Mouse (Mus musculus): Measurements from ENCODE around the gene Snd1. TPM values are rescaled to one million over a fixed set of nuclear protein-coding genes. Genes with fewer than 3 reads are reported as not detected.

Gene Snd1
- polyA plus RNA-seq, 1 experiment from 2014 or later, result 127 TPM

DNA sequence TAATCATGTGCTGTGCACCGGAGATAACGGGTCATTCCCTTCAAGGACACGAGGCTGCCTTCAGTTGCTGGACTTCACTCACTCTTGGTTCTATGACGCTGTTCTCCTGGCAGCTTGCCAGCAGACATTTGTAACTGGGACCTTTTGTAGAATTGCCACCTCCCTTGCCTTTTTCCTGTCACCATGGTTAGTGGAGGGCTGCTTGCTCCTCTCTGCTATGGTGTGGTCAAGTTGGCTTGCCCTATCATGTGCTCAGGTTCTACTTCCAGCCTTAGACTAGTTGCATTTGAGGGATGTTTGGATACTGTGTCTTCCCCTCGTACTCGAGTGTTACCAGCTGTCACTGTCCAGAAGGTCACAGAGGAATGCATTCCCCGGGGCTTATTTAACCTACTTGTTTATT is 143.8 kb downstream of the Snd1 start:
- Histone ChIP-seq H3K36me3 (ENCODE audit: control insufficient read depth, insufficient read depth, low read length) (no peaks in the 10 kb centered on the region), H3K4me3 (ENCODE audit: low read length) (no peak overlapping the region), H3K4me2 (replicated peaks; ENCODE audit: low read depth, low read length) (no peak overlapping the region), H3K27ac (ENCODE audit: low read depth, low read length) (no peak overlapping the region), H3K9me3 (ENCODE audit: control insufficient read depth, low read length) (no peaks in the 10 kb centered on the region), H3K27me3 (ENCODE audit: control insufficient read depth, insufficient read depth, low read length) (no peaks in the 10 kb centered on the region), H3K9ac (ENCODE audit: low read depth, low read length) (no peak overlapping the region), H3K4me1 (ENCODE audit: control insufficient read depth, insufficient read depth, low read length) (peaks cover 28% of the 10 kb centered on the region)
- WGBS, result 28% methylated on average over 7 of the region's 7 CpGs
- peak; percentile 51; the same call in 1 of the 2 replicates for ATAC-seq (ENCODE audit: low FRiP score, low TSS enrichment)

DNA sequence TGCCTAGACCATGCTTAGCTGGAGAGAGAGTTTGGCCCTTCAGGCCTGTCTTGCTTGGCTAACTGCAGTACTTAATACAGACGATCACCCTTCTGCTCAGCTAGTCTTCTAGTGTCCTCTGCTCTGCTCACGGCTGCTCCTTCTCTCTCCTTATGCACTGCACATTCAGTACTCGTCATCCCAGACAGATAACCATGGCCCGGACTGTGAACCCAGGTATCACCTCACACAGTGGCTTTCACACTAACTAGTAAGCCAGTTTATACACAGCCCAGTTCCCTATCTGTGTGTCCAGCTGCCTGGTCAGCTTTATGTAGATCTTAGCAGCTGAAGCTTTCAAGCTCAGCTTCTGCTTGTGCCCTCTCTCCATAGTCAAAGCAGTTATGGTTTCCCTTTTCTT is 146.5 kb downstream of the Snd1 start:
- Histone ChIP-seq H3K4me2 (replicated peaks; ENCODE audit: low read depth, low read length) (no peak overlapping the region), H3K27me3 (ENCODE audit: control insufficient read depth, insufficient read depth, low read length) (no peaks in the 10 kb centered on the region), H3K4me3 (ENCODE audit: low read length) (no peak overlapping the region), H3K9me3 (ENCODE audit: control insufficient read depth, low read length) (no peaks in the 10 kb centered on the region), H3K27ac (ENCODE audit: low read depth, low read length) (no peak overlapping the region), H3K4me1 (ENCODE audit: control insufficient read depth, insufficient read depth, low read length) (peaks cover 23% of the 10 kb centered on the region), H3K9ac (ENCODE audit: low read depth, low read length) (no peak overlapping the region), H3K36me3 (ENCODE audit: control insufficient read depth, insufficient read depth, low read length) (peaks cover 5% of the 10 kb centered on the region; the same call in 1 of the 2 replicates)
- ATAC-seq (ENCODE audit: low FRiP score, low TSS enrichment), result no peak
- WGBS, result 78% methylated on average over 4 of the region's 4 CpGs

DNA sequence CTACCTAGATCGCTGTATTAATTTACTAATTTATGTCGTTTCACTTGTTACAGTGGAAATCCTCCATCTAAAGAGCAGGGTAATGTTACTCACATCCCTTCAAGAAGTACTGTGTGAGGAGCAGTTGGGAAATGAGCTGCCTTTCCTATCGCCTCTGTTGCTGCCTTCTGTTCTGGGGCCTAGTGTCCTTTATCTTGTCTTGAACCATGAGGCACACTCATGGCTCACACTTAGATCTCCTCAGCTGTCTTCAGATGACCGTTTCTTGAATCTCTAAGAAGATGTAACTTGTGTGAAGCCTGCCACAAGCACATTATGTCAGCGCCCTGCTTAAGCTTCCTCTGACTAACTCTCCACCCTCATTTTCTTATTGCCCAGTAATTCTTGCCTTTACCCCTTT is 147.0 kb downstream of the Snd1 start:
- ATAC-seq (ENCODE audit: low FRiP score, low TSS enrichment), result no peak
- Histone ChIP-seq H3K9ac (ENCODE audit: low read depth, low read length) (no peak overlapping the region), H3K4me1 (ENCODE audit: control insufficient read depth, insufficient read depth, low read length) (peaks cover 23% of the 10 kb centered on the region), H3K36me3 (ENCODE audit: control insufficient read depth, insufficient read depth, low read length) (peaks cover 8% of the 10 kb centered on the region; the same call in 1 of the 2 replicates), H3K27ac (ENCODE audit: low read depth, low read length) (0 out of 2 replicates have a peak overlapping the region, but pooled peaks have one; percentile 19), H3K4me2 (replicated peaks; ENCODE audit: low read depth, low read length) (no peak overlapping the region), H3K9me3 (ENCODE audit: control insufficient read depth, low read length) (no peaks in the 10 kb centered on the region), H3K4me3 (ENCODE audit: low read length) (no peak overlapping the region), H3K27me3 (ENCODE audit: control insufficient read depth, insufficient read depth, low read length) (no peaks in the 10 kb centered on the region)
- 74% methylated on average over 5 of the region's 5 CpGs for WGBS

DNA sequence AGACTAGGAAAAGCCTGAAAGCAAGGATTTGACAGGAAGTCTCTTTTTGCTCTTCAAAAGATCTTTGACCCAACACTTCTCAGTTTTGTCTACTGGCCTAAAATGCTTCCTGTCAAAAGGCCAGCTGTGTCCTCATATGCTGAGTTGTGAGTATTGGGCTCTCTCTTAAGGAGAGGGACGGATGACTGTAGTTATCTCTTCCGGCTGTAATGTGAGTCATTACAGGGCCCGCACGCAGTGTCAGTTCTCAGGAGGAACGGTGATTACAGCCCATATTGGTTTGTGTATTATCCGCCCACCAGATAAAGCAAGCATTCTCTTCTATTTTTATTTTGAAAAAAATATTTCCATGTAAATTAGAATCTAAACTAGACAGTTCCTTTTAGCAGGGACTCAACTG is 147.6 kb downstream of the Snd1 start:
- 63% methylated on average over 6 of the region's 6 CpGs for WGBS
- Histone ChIP-seq H3K9ac (ENCODE audit: low read depth, low read length) (no peak overlapping the region), H3K4me1 (ENCODE audit: control insufficient read depth, insufficient read depth, low read length) (peaks cover 22% of the 10 kb centered on the region), H3K36me3 (ENCODE audit: control insufficient read depth, insufficient read depth, low read length) (peaks cover 8% of the 10 kb centered on the region; the same call in 1 of the 2 replicates), H3K27ac (ENCODE audit: low read depth, low read length) (0 out of 2 replicates have a peak overlapping the region, but pooled peaks have one; percentile 19), H3K4me3 (ENCODE audit: low read length) (no peak overlapping the region), H3K9me3 (ENCODE audit: control insufficient read depth, low read length) (no peaks in the 10 kb centered on the region), H3K4me2 (replicated peaks; ENCODE audit: low read depth, low read length) (no peak overlapping the region), H3K27me3 (ENCODE audit: control insufficient read depth, insufficient read depth, low read length) (no peaks in the 10 kb centered on the region)
- no peak for ATAC-seq (ENCODE audit: low FRiP score, low TSS enrichment)

DNA sequence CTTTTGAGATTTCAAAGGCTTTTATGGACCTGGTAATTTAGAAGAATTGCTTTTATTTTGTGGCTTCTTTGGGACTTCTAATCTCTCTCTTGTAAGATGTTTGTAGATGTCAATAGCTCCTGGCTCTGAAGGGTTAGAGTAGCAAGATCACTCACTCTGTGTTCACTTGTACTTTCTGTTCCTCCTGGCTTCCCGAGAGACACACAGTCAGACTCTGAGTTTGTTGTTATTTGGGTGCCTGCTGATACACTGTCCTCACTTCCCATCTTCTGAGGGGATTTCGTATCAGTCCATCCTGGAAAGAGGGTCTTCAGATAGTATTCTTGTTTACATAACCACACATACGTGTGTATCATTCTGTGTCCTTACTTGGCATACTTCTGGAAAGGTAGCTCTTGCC is 148.0 kb downstream of the Snd1 start:
- H3K4me2 ChIP-seq (replicated peaks; ENCODE audit: low read depth, low read length), result no peak overlapping the region
- H3K4me3 ChIP-seq (ENCODE audit: low read length), result no peak overlapping the region
- no peak overlapping the region for H3K9ac ChIP-seq (ENCODE audit: low read depth, low read length)
- peaks cover 8% of the 10 kb centered on the region; the same call in 1 of the 2 replicates for H3K36me3 ChIP-seq (ENCODE audit: control insufficient read depth, insufficient read depth, low read length)
- no peak for ATAC-seq (ENCODE audit: low FRiP score, low TSS enrichment)
- H3K27ac ChIP-seq (ENCODE audit: low read depth, low read length), result no peak overlapping the region
- 77% methylated on average over 3 of the region's 3 CpGs for WGBS
- no peaks in the 10 kb centered on the region for H3K27me3 ChIP-seq (ENCODE audit: control insufficient read depth, insufficient read depth, low read length)
- peaks cover 20% of the 10 kb centered on the region for H3K4me1 ChIP-seq (ENCODE audit: control insufficient read depth, insufficient read depth, low read length)
- H3K9me3 ChIP-seq (ENCODE audit: control insufficient read depth, low read length), result no peaks in the 10 kb centered on the region

DNA sequence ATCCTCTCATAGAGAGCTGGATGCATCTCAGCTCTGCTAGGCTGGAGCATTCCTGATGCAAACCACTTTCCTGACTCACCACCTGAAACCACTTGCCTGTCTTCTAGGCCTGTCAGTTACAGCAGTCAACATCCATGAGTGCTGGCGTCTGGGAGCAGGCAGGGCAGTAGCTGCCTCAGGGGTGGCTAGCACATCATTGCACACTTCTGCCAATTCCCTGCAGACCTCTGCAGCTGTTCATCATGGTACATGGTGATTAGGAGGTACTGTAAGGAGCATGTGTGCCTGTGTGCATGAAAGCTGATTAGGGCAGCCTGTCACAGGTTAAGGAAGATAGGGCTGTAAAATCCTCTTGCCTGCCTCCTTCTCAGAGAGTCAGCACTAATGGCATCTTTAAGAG is 153.5 kb downstream of the Snd1 start:
- Histone ChIP-seq H3K27ac (ENCODE audit: low read depth, low read length) (no peak overlapping the region), H3K4me3 (ENCODE audit: low read length) (no peak overlapping the region), H3K9ac (ENCODE audit: low read depth, low read length) (no peak overlapping the region), H3K4me1 (ENCODE audit: control insufficient read depth, insufficient read depth, low read length) (no peaks in the 10 kb centered on the region), H3K27me3 (ENCODE audit: control insufficient read depth, insufficient read depth, low read length) (no peaks in the 10 kb centered on the region), H3K36me3 (ENCODE audit: control insufficient read depth, insufficient read depth, low read length) (peaks cover 8% of the 10 kb centered on the region; the same call in 1 of the 2 replicates), H3K4me2 (replicated peaks; ENCODE audit: low read depth, low read length) (no peak overlapping the region), H3K9me3 (ENCODE audit: control insufficient read depth, low read length) (no peaks in the 10 kb centered on the region)
- no peak for ATAC-seq (ENCODE audit: low FRiP score, low TSS enrichment)
- WGBS, result 78% methylated on average over 1 of the region's 1 CpGs

DNA sequence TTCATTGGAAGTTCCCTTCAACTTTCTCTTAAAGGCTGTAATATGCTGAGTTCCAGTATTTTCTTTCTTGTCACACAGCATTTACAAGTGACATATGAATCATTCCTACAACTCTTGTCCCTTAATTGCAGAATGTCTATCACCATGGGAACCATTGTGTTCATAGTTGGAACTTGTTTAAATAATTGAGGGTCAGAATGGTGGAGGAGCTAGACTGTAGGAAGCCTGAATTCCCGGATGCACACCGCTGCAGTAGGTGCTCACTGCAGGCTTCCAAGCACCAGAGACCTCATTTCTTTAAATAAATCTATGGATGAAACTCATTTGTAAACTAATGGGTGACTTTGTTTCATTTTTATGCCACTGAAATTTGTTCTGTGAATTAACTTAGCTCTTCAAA is 154.9 kb downstream of the Snd1 start:
- no peak for ATAC-seq (ENCODE audit: low FRiP score, low TSS enrichment)
- Histone ChIP-seq H3K27ac (ENCODE audit: low read depth, low read length) (no peak overlapping the region), H3K4me1 (ENCODE audit: control insufficient read depth, insufficient read depth, low read length) (no peaks in the 10 kb centered on the region), H3K9me3 (ENCODE audit: control insufficient read depth, low read length) (no peaks in the 10 kb centered on the region), H3K36me3 (ENCODE audit: control insufficient read depth, insufficient read depth, low read length) (peaks cover 8% of the 10 kb centered on the region; the same call in 1 of the 2 replicates), H3K9ac (ENCODE audit: low read depth, low read length) (no peak overlapping the region), H3K27me3 (ENCODE audit: control insufficient read depth, insufficient read depth, low read length) (no peaks in the 10 kb centered on the region), H3K4me3 (ENCODE audit: low read length) (no peak overlapping the region), H3K4me2 (replicated peaks; ENCODE audit: low read depth, low read length) (no peak overlapping the region)
- 77% methylated on average over 2 of the region's 2 CpGs for WGBS

DNA sequence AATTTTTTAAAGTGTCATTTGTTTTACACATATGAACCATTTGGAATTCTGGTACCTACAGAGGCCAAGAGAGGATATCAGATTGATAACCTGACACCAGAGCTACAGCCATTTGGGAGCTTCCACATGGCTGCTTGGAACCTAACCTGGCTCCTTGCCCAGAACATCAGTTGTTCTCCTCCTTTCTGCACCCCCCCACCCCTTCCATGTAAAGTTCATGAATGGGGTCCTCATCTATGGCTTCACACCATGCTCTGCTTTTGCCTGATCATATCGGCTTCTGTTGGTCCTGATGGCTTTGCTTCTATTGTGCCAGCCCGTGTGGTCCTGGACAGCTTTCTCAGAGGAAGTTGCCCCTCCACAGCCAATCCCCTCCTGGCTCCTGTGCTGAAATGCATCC is 156.0 kb downstream of the Snd1 start:
- no peak for ATAC-seq (ENCODE audit: low FRiP score, low TSS enrichment)
- H3K9ac ChIP-seq (ENCODE audit: low read depth, low read length), result no peak overlapping the region
- no peak overlapping the region for H3K4me3 ChIP-seq (ENCODE audit: low read length)
- WGBS, result 88% methylated on average over 2 of the region's 2 CpGs
- H3K27me3 ChIP-seq (ENCODE audit: control insufficient read depth, insufficient read depth, low read length), result no peaks in the 10 kb centered on the region
- no peak overlapping the region for H3K4me2 ChIP-seq (replicated peaks; ENCODE audit: low read depth, low read length)
- H3K4me1 ChIP-seq (ENCODE audit: control insufficient read depth, insufficient read depth, low read length), result no peaks in the 10 kb centered on the region
- no peaks in the 10 kb centered on the region for H3K9me3 ChIP-seq (ENCODE audit: control insufficient read depth, low read length)
- H3K36me3 ChIP-seq (ENCODE audit: control insufficient read depth, insufficient read depth, low read length), result peaks cover 7% of the 10 kb centered on the region; the same call in 1 of the 2 replicates
- H3K27ac ChIP-seq (ENCODE audit: low read depth, low read length), result no peak overlapping the region

DNA sequence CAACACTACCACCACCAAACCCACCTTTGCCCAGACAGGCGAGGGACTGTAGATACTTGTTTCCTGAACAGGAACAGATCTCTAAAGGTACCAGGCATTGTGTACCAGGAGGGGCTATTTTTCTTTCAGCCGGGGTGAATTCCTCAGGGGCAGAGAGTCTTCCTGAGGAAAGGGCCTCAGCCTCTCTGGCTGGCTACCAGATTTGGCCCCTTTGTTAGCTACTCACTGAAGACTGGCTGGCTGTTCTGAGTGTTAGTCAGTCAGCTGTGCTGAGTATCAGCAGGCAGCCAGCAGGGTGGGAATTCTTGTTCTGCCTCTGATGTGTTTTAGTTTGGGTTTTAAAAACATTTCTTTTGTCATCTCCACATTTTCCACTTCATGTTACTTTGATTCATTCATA is 158.2 kb downstream of the Snd1 start:
- no peaks in the 10 kb centered on the region for H3K9me3 ChIP-seq (ENCODE audit: control insufficient read depth, low read length)

More for the DNA sequence above, 158.2 kb downstream of the Snd1 start:
- no peaks in the 10 kb centered on the region for H3K27me3 ChIP-seq (ENCODE audit: control insufficient read depth, insufficient read depth, low read length)
- no peaks in the 10 kb centered on the region for H3K4me1 ChIP-seq (ENCODE audit: control insufficient read depth, insufficient read depth, low read length)
- H3K4me3 ChIP-seq (ENCODE audit: low read length), result no peak overlapping the region
- H3K9ac ChIP-seq (ENCODE audit: low read depth, low read length), result no peak overlapping the region
- no peaks in the 10 kb centered on the region for H3K36me3 ChIP-seq (ENCODE audit: control insufficient read depth, insufficient read depth, low read length)
- WGBS, result 72% methylated on average over 2 of the region's 2 CpGs
- H3K4me2 ChIP-seq (replicated peaks; ENCODE audit: low read depth, low read length), result no peak overlapping the region
- H3K27ac ChIP-seq (ENCODE audit: low read depth, low read length), result no peak overlapping the region
- ATAC-seq (ENCODE audit: low FRiP score, low TSS enrichment), result no peak
